In the genomic region with DNA sequence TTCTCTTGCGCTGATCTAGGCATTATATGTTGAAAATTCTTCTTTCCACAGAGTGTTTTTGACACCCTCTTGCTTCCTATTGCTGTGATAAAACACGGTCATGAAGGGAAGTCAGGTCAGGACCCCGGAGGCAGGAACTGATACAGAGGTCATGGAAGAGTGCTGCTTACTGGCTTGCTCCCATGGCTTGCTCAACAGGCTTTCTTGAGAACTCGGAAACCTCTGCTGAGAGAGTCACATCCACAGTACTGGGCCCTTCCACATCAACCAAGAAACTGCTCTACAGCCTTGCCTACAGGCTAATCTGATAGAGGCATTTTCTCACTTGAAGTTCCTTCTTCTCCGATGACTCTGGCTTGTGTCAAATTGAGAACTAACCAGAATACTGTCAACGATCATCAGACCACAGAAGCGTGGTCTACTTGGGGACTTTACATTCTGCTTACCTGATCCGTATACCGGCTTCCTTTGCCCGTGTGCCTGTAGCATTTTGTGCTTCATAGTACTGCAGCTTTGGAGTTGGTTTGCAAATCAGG, we compare ENCODE assay signal across 26 mouse cellular contexts. TPM values are rescaled to one million over a fixed set of nuclear protein-coding genes. Genes with fewer than 3 reads are reported as not detected.
DNase-seq lines count a peak whose midpoint lies in the region; ATAC-seq and TF ChIP-seq lines count a peak whose summit lies in the region.
"Had no signal": no experiment of that assay in that cellular context is flagged by ENCODE, and none has a peak within 500 bp of the region (broad histone marks: within the 10 kb centered on the region; RNA-seq: fewer than 3 reads in every experiment).

No protein-coding gene starts in this region.

- 0 out of 2 replicates have a peak, but pooled peaks have one; percentile 21 for ATAC-seq in monocyte, adult 5-6 weeks (replicated peaks; ENCODE audit: insufficient number of reproducible peaks, low FRiP score, low TSS enrichment, poor library complexity, severe bottlenecking)
- ATAC-seq in forebrain, embryonic 15.5 days (replicated peaks), result no peak
- ATAC-seq in forebrain, embryonic 16.5 days, result no peak
- ATAC-seq: CD4-positive, CD25-positive, alpha-beta regulatory T cell, adult 4 months; lung, postnatal 0 days; midbrain, embryonic 13.5 days had no signal

- H3K79me2 ChIP-seq in CH12.LX (replicated peaks; ENCODE audit: control insufficient read depth, extremely low read depth, insufficient read depth, poor library complexity, severe bottlenecking), result no peaks in the 10 kb centered on the region; the same call in 1 of the 2 replicates

- H3K27me3 ChIP-seq in CH12.LX (replicated peaks), result no peaks in the 10 kb centered on the region
- H3K27me3 ChIP-seq in forebrain, embryonic 15.5 days, result no peaks in the 10 kb centered on the region
- no peaks in the 10 kb centered on the region for H3K27me3 ChIP-seq in forebrain, embryonic 16.5 days (replicated peaks; ENCODE audit: control insufficient read depth, insufficient read depth, low read length)
- H3K27me3 ChIP-seq: embryonic facial prominence, embryonic 12.5 days; hindbrain, embryonic 15.5 days; limb, embryonic 15.5 days; liver, embryonic 15.5 days; megakaryocyte, embryonic 14.5 days; midbrain, embryonic 13.5 days; neural tube, embryonic 13.5 days had no signal

- peaks cover 2% of the 10 kb centered on the region for H3K9me3 ChIP-seq in CH12.LX (replicated peaks; ENCODE audit: low read length)
- no peaks in the 10 kb centered on the region for H3K9me3 ChIP-seq in forebrain, embryonic 15.5 days
- H3K9me3 ChIP-seq in forebrain, embryonic 16.5 days (ENCODE audit: control insufficient read depth, low read length), result no peaks in the 10 kb centered on the region
- H3K9me3 ChIP-seq: embryonic facial prominence, embryonic 12.5 days; heart, embryonic 10.5 days; hindbrain, embryonic 15.5 days; limb, embryonic 15.5 days; liver, embryonic 15.5 days; midbrain, embryonic 13.5 days; neural tube, embryonic 13.5 days had no signal

- no peak for TF ChIP-seq EP300 in CH12.LX (IDR thresholded peaks at IDR 0.05; ENCODE audit: low read length)

- H3K27ac ChIP-seq in CH12.LX (ENCODE audit: insufficient read depth, low read depth), result no peak overlapping the region
- H3K27ac ChIP-seq in brown adipose tissue, adult 24 weeks (replicated peaks; ENCODE audit: low read depth, low read length), result peak overlapping the region; percentile 59
- no peak overlapping the region for H3K27ac ChIP-seq in forebrain, embryonic 15.5 days (replicated peaks)
- no peak overlapping the region for H3K27ac ChIP-seq in forebrain, embryonic 16.5 days (ENCODE audit: low read length)
- H3K27ac ChIP-seq: embryonic facial prominence, embryonic 12.5 days; gastrocnemius, adult 2 months; heart, embryonic 10.5 days; hindbrain, embryonic 15.5 days; limb, embryonic 15.5 days; liver, embryonic 15.5 days; midbrain, embryonic 13.5 days; neural tube, embryonic 13.5 days; stomach, postnatal 0 days had no signal

- no peak for TF ChIP-seq CTCF in CH12.LX (conservative IDR thresholded peaks at IDR 0.05 in 1 of 2, IDR thresholded peaks at IDR 0.05 in 1 of 2; ENCODE audit: low read depth in 2 of 2, low read length in 2 of 2)

- H3K4me2 ChIP-seq in CH12.LX (ENCODE audit: insufficient read depth, low read depth, poor library complexity, severe bottlenecking), result no peak overlapping the region
- H3K4me2 ChIP-seq in forebrain, embryonic 15.5 days (replicated peaks), result no peak overlapping the region
- no peak overlapping the region for H3K4me2 ChIP-seq in forebrain, embryonic 16.5 days (ENCODE audit: low read length)
- H3K4me2 ChIP-seq: embryonic facial prominence, embryonic 12.5 days; hindbrain, embryonic 15.5 days; limb, embryonic 15.5 days; liver, embryonic 15.5 days; midbrain, embryonic 13.5 days; neural tube, embryonic 13.5 days had no signal

- peaks cover 0 to 45% of the 10 kb centered on the region in 2 experiments; a peak in 2 of 4 replicates for H3K4me1 ChIP-seq in CH12.LX (ENCODE audit: control insufficient read depth in 1 of 2, insufficient read depth in 2 of 2)
- H3K4me1 ChIP-seq in brown adipose tissue, adult 24 weeks (ENCODE audit: control insufficient read depth, insufficient read depth, insufficient read length, low read length), result peaks cover 16% of the 10 kb centered on the region; the same call in 1 of the 2 replicates
- H3K4me1 ChIP-seq in forebrain, embryonic 15.5 days, result peaks cover 3% of the 10 kb centered on the region; the same call in 1 of the 2 replicates
- 0 out of 2 replicates have a peak, but pooled peaks cover 3% of the 10 kb centered on the region for H3K4me1 ChIP-seq in forebrain, embryonic 16.5 days (replicated peaks; ENCODE audit: control insufficient read depth, insufficient read depth, low read length)
- H3K4me1 ChIP-seq: embryonic facial prominence, embryonic 12.5 days; hindbrain, embryonic 15.5 days; limb, embryonic 15.5 days; midbrain, embryonic 13.5 days; neural tube, embryonic 13.5 days had no signal

- peak; percentile 47 for DNase-seq in adrenal gland, postnatal 10 days
- no peak for DNase-seq in adrenal gland, adult 18-20 months (ENCODE audit: low spot score in 2 of 2)
- DNase-seq in CH12.LX (ENCODE audit: extremely low read depth), result peak; percentile 12
- no peak for DNase-seq in neural tube, embryonic 10.5 days (ENCODE audit: extremely low spot score, low spot score)
- DNase-seq: cerebellum, adult 11-12 months; cerebellum, postnatal 10 days; gastrocnemius, adult 2 months; kidney, adult 2 months; kidney, postnatal 10 days; left cerebral cortex, postnatal 4 days; right cerebral cortex, adult 18-20 months had no signal

- WGBS in forebrain, embryonic 15.5 days, result 93% methylated on average over 10 of the region's 10 CpGs
- WGBS in forebrain, embryonic 16.5 days, result 95% methylated on average over 10 of the region's 10 CpGs

- in situ Hi-C loops in CH12.LX (cut with MboI; ENCODE audit: low pct_ligation_motif_present, low pct_unique_long_range_greater_than_20kb, low sequenced_read_pairs), result no loop called here

- dilution Hi-C loops in CH12.LX (cut with MboI; ENCODE audit: extremely low pct_ligation_motif_present, extremely low pct_unique_long_range_greater_than_20kb, low sequenced_read_pairs), result no loop called here

- peaks cover 0 to 69% of the 10 kb centered on the region in 2 experiments for H3K36me3 ChIP-seq in CH12.LX (replicated peaks in 1 of 2; ENCODE audit: control insufficient read depth in 1 of 2, insufficient read depth in 1 of 2, low read length in 1 of 2)
- no peaks in the 10 kb centered on the region for H3K36me3 ChIP-seq in forebrain, embryonic 15.5 days
- no peaks in the 10 kb centered on the region for H3K36me3 ChIP-seq in forebrain, embryonic 16.5 days (ENCODE audit: control insufficient read depth, insufficient read depth)
- H3K36me3 ChIP-seq: embryonic facial prominence, embryonic 12.5 days; hindbrain, embryonic 15.5 days; limb, embryonic 15.5 days; liver, embryonic 15.5 days had no signal

- TF ChIP-seq RAD21 in CH12.LX (IDR thresholded peaks at IDR 0.05; ENCODE audit: low read depth, low read length), result no peak

- TF ChIP-seq POLR2A in CH12.LX (IDR thresholded peaks at IDR 0.05; ENCODE audit: low read depth, low read length), result no peak

- no peak overlapping the region for H3K4me3 ChIP-seq in CH12.LX (replicated peaks in 1 of 3; ENCODE audit: low read depth in 2 of 3, low read length in 2 of 3, poor library complexity in 1 of 3)
- no peak overlapping the region; the same call in 1 of the 2 replicates for H3K4me3 ChIP-seq in brown adipose tissue, adult 24 weeks (ENCODE audit: insufficient read depth, low read depth, low read length)
- no peak overlapping the region for H3K4me3 ChIP-seq in forebrain, embryonic 15.5 days
- no peak overlapping the region for H3K4me3 ChIP-seq in forebrain, embryonic 16.5 days (replicated peaks; ENCODE audit: low read length)
- H3K4me3 ChIP-seq: embryonic facial prominence, embryonic 12.5 days; gastrocnemius, adult 2 months; heart, embryonic 10.5 days; hindbrain, embryonic 15.5 days; limb, embryonic 15.5 days; liver, embryonic 15.5 days; megakaryocyte, embryonic 14.5 days; midbrain, embryonic 13.5 days; neural tube, embryonic 13.5 days had no signal

- H3K9ac ChIP-seq in CH12.LX (ENCODE audit: insufficient read depth, low read depth), result no peak overlapping the region
- no peak overlapping the region for H3K9ac ChIP-seq in forebrain, embryonic 15.5 days (replicated peaks)
- H3K9ac ChIP-seq in forebrain, embryonic 16.5 days (replicated peaks; ENCODE audit: low read depth, low read length), result no peak overlapping the region
- H3K9ac ChIP-seq: embryonic facial prominence, embryonic 12.5 days; hindbrain, embryonic 15.5 days; limb, embryonic 15.5 days; liver, embryonic 15.5 days; midbrain, embryonic 13.5 days; neural tube, embryonic 13.5 days had no signal

TF ChIP-seq in CH12.LX, 34 proteins besides CTCF, POLR2A, EP300 and RAD21:
- TF ChIP-seq CHD1 (IDR thresholded peaks at IDR 0.05; ENCODE audit: low read depth, low read length), result no peak
- no peak for TF ChIP-seq ZKSCAN1 (IDR thresholded peaks at IDR 0.05; ENCODE audit: borderline replicate concordance, low read depth, low read length)
- no peak for TF ChIP-seq MAX (IDR thresholded peaks at IDR 0.05; ENCODE audit: low read length)
- no peak for TF ChIP-seq TBP (conservative IDR thresholded peaks at IDR 0.05; ENCODE audit: low read depth, low read length)
- no peak for TF ChIP-seq MEF2A (IDR thresholded peaks at IDR 0.05; ENCODE audit: borderline replicate concordance, low read depth, low read length)

RNA-seq across cellular contexts. Expression of a gene that starts 27.6 kb away (rescaled TPM):
- total RNA-seq in adrenal gland, postnatal 10 days (2021), result 10 to 100 TPM; 36.5 to 47.0 TPM
- total RNA-seq in adrenal gland, adult 18-20 months (2021), result 10 to 100 TPM; 31.8 to 53.6 TPM
- total RNA-seq in CH12.LX (2012; rRNA removed), result 25.1 and 27.6 TPM in 2 replicates
- 84.7 and 92.0 TPM in 2 replicates for total RNA-seq in CH12.LX (2014; rRNA removed)
- polyA plus RNA-seq in CH12.LX (2012; ENCODE audit: insufficient read length, low read depth), result 46.2 and 54.9 TPM in 2 replicates
- polyA plus RNA-seq in brown adipose tissue, adult 24 weeks (2012; ENCODE audit: insufficient read depth, insufficient read length, missing spikeins), result 168 and 195 TPM in 2 replicates
- total RNA-seq in monocyte, adult 5-6 weeks (2017), result 79.7 to 97.3 TPM (median 87.0 TPM) in 3 replicates
- 52.9 and 61.7 TPM in 2 replicates for polyA plus RNA-seq in forebrain, embryonic 15.5 days (2015; fragmentation: Nextera tagmentation; extraction: Ambion mirVana)
- 61.6 and 70.5 TPM in 2 replicates for polyA plus RNA-seq in forebrain, embryonic 16.5 days (2015; fragmentation: Nextera tagmentation; extraction: Ambion mirVana)

Comparison
In these comparisons a context has a peak if more than half of its experiments do, and no peak if none do; other contexts are left out.
1. DNase-seq: peak in adrenal gland, postnatal 10 days (single experiment) and CH12.LX (single experiment); none in adrenal gland, adult 18-20 months (0 of 2) and neural tube, embryonic 10.5 days (single experiment).